Mouse (Mus musculus): ENCODE measurements at regions not wholly inside any gene's neighbourhood (a gene's known extent, or its start where the extent isn't known, plus 50 kb on each side); places are given as distances from the start of the nearest gene placed in this dataset.

GRCm38 (mm10) chr11:19351243-19351787, 332.5 kb upstream of the Meis1 start:
- DNase-seq (ENCODE audit: low spot score in 2 of 2): no peak

GRCm38 (mm10) chr11:19353706-19354105, 334.9 kb upstream of the Meis1 start:
- DNase-seq (ENCODE audit: low spot score in 2 of 2): no peak

GRCm38 (mm10) chr11:19355179-19355578, 336.4 kb upstream of the Meis1 start:
- DNase-seq (ENCODE audit: low spot score in 2 of 2): no peak

GRCm38 (mm10) chr11:19356151-19356550, 337.4 kb upstream of the Meis1 start:
- DNase-seq (ENCODE audit: low spot score in 2 of 2): no peak

- DNase-seq (ENCODE audit: low spot score in 2 of 2): no peak
Observed at GRCm38 (mm10) chr11:19369152-19369551, 350.4 kb upstream of the Meis1 start.

GRCm38 (mm10) chr11:19373476-19373875, 354.7 kb upstream of the Meis1 start:
- DNase-seq (ENCODE audit: low spot score in 2 of 2): no peak

GRCm38 (mm10) chr11:19380935-19381334, 362.1 kb upstream of the Meis1 start:
- DNase-seq (ENCODE audit: low spot score in 2 of 2): no peak

- no peak for DNase-seq (ENCODE audit: low spot score in 2 of 2)
Observed at GRCm38 (mm10) chr11:19389136-19389535, 370.4 kb upstream of the Meis1 start.

- DNase-seq (ENCODE audit: low spot score in 2 of 2): no peak
Observed at GRCm38 (mm10) chr11:19392190-19392589, 373.4 kb upstream of the Meis1 start.

- no peak for DNase-seq (ENCODE audit: low spot score in 2 of 2)
Observed at GRCm38 (mm10) chr11:19394372-19394771, 375.6 kb upstream of the Meis1 start.

- no peak for DNase-seq (ENCODE audit: low spot score in 2 of 2)
Observed at GRCm38 (mm10) chr11:19400396-19400795, 381.6 kb upstream of the Meis1 start.

GRCm38 (mm10) chr11:19420143-19420542, 401.4 kb upstream of the Meis1 start:
- no peak for DNase-seq (ENCODE audit: low spot score in 2 of 2)

GRCm38 (mm10) chr11:19423268-19423667, 404.5 kb upstream of the Meis1 start:
- no peak for DNase-seq (ENCODE audit: low spot score in 2 of 2)

- DNase-seq (ENCODE audit: low spot score in 2 of 2): peak in 1 of 2 experiments; percentile 12
Observed at GRCm38 (mm10) chr11:19423841-19424815, 405.3 kb upstream of the Meis1 start.

GRCm38 (mm10) chr11:19427559-19427958, 408.8 kb upstream of the Meis1 start:
- DNase-seq (ENCODE audit: low spot score in 2 of 2): no peak

- no peak for DNase-seq (ENCODE audit: low spot score in 2 of 2)
Observed at GRCm38 (mm10) chr11:19433680-19434619, 415.2 kb upstream of the Meis1 start.

GRCm38 (mm10) chr11:19438385-19438784, 419.6 kb upstream of the Meis1 start:
- no peak for DNase-seq (ENCODE audit: low spot score in 2 of 2)

- DNase-seq (ENCODE audit: low spot score in 2 of 2): no peak
Observed at GRCm38 (mm10) chr11:19441936-19442335, 423.2 kb upstream of the Meis1 start.

- no peak for DNase-seq (ENCODE audit: low spot score in 2 of 2)
Observed at GRCm38 (mm10) chr11:19455391-19456290, 436.9 kb upstream of the Meis1 start.

- DNase-seq (ENCODE audit: low spot score in 2 of 2): no peak
Observed at GRCm38 (mm10) chr11:19456577-19456976, 437.8 kb upstream of the Meis1 start.
